Mouse (Mus musculus) naive thymus-derived CD4-positive, alpha-beta T cell, adult 5 months (primary cell): Measurements from ENCODE around the gene Gapdhs. TPM values are rescaled to one million over a fixed set of nuclear protein-coding genes. Genes with fewer than 3 reads are reported as not detected.

ENCODE experiments used
- polyA plus RNA-seq: library from polyadenylated mRNA; unstranded; fragments of 100-300 nt; shearing (Covaris generic); gene quantifications from one replicate; pipeline ENCODE4 v1.2.1, GENCODE M21; 2017

The Gapdhs gene
- 1.4 TPM for polyA plus RNA-seq

GRCm38 (mm10) chr7:30743617-30744016 lies at the start of gene Gapdhs:
Gene Gapdhs (minus strand): TSS chr7:30743681.

DNA sequence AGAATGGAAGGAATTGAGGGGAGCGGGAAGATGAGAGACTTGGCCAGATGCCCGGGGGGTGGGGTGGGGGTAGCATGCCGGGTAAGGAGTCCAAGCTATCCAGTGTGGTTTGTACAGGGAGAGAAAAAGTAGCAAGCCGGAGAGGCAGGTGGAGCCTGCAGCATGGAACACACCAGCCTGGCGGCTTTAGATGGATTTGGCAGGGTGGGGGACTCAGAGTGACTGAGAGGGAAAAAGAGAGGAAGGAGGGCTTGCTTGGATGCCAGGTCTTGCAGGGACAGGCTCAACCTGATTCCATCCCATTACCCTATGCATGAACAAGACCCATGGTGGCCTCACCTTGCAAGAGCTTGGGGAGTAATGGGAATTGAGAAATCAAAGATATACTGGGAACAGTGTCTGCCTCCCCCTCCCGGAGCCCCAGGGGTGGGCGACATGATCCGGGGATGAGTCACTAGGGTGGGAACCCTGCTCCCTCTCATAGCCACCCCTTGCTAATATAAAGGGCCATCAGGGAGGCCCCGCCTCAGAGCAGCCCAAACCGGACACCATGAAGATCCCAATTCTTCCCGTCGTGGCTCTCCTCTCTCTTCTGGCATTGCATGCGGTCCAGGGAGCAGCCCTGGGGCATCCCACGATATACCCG lies 44.0 kb upstream of the Gapdhs start, which contains the start of gene Krtdap:
Gene Krtdap (plus strand): TSS at position 520 of the 646 bp plus-strand sequence.

GRCm38 (mm10) chr7:30763456-30763855 lies 20.0 kb upstream of the Gapdhs start, which contains the start of gene Dmkn:
Gene Dmkn (plus strand): TSS chr7:30763756.

DNA sequence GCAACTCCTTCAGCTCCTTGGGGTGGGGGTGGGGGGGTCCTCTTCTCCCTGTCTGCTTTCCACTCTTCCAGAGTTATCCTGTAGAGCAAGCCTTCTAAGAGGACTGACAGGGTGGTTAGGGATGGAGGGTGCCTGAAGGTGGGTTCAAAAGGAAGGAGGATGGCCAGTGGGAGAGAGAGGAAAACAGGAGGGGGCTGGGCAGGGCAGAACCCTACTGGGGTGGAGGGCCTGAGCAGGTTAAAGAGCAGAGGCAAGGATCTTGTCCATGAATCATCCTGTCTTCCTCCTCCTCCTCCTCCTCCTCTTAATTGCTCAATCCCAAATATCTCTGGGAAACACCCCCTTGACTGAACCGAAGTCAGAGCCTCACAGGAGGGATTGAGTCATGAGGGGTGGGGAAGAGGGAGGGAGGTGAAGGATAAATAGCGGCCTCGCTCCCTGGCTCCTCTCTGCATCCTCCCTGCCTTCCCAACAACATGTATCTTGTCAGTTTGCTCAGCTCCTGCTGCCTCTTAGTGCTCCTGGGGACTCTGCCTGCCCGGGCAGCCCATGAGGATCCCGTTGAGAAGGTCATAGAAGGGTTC lies 7.7 kb upstream of the Gapdhs start, which contains the start of gene Sbsn:
Gene Sbsn (plus strand): TSS at position 386 of the 584 bp plus-strand sequence.

DNA sequence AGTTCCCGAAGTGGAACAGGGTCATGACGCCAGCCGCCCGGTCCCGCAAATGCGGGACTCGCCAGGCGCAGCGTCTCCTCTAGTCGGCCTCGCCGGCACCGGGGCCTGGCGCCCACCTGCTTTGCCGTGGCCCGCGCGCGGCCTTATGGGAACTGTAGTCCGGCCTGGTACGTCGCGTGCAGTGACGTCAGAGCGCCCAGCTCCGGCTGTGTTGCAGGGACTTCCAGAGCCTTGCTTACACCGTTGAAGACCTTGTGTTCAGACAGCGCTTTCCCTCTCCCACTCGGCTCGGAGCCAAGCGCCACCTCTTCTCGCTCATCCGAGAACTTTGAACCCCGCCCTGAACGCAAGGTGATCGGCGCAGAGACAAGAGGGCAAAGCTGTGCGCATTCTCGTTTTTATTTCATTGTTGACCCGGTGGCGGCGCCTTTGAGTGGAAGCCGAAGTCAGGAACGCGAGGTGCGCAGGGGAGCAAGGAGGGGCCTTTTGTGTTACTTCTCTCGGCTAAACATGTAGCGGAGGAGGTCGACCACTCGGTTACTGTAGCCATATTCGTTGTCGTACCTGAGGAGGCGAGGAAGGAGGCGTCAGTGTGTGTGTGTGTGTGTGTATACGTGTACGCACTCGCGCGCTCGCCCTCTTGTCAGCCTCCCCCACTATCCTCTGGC lies 14.0 kb downstream of the Gapdhs start, which contains the start of gene Tmem147:
Gene Tmem147 (minus strand): TSS at position 145 of the 668 bp plus-strand sequence.

GRCm38 (mm10) chr7:30711942-30712341 lies 31.5 kb downstream of the Gapdhs start, which contains the start of gene Atp4a:
Gene Atp4a (plus strand): TSS chr7:30712209.

DNA sequence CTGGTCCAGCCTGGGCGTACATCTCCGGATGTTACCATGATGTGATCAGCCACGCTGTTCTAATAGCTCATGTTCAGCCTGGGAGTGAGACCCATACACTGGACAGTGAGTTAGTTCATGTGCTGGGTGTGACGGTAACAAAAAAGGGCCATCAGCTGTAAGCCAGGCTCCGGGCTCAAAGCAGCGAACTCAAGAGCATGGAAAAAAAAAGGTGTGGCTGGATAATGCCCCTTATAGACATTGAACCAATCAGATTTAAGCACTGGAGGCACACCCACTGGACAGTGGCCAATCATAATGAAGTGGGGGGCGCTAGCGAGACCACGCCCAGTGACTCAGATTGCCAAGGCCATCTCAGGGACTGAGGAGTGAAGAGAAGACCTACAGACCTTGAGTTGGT lies 44.9 kb downstream of the Gapdhs start, which contains the start of gene 2200002J24Rik:
Gene 2200002J24Rik (plus strand): TSS at position 338 of the 400 bp plus-strand sequence.

Other genes with a start within 250 kb of the Gapdhs start
- 1.2 TPM for gene Arhgap33, start 208.6 kb downstream of the Gapdhs start, polyA plus RNA-seq
- gene Hspb6, start 191.5 kb downstream of the Gapdhs start, polyA plus RNA-seq = 5.3 TPM
- 4.3 TPM for gene Proser3, start 191.4 kb downstream of the Gapdhs start, polyA plus RNA-seq
- gene Lin37, start 183.8 kb downstream of the Gapdhs start, polyA plus RNA-seq = 53.4 TPM
- 85.7 TPM for gene U2af1l4, start 180.4 kb downstream of the Gapdhs start, polyA plus RNA-seq
- 68.6 TPM for gene Gm49396, start 180.3 kb downstream of the Gapdhs start, polyA plus RNA-seq
- 168 TPM for gene Psenen, start 180.1 kb downstream of the Gapdhs start, polyA plus RNA-seq
- 38.1 TPM for gene Igflr1, start 178.3 kb downstream of the Gapdhs start, polyA plus RNA-seq
- 16.1 TPM for gene Kmt2b, start 155.0 kb downstream of the Gapdhs start, polyA plus RNA-seq
- gene Zbtb32, start 144.8 kb downstream of the Gapdhs start, polyA plus RNA-seq = 1.1 TPM
- gene Upk1a, start 130.8 kb downstream of the Gapdhs start, polyA plus RNA-seq = 0.49 TPM
- gene Cox6b1, start 117.5 kb downstream of the Gapdhs start, polyA plus RNA-seq = 305 TPM
- gene Etv2, start 107.8 kb downstream of the Gapdhs start, polyA plus RNA-seq = not detected
- 214 TPM for gene Rbm42, start 93.4 kb downstream of the Gapdhs start, polyA plus RNA-seq
- gene Haus5, start 78.7 kb downstream of the Gapdhs start, polyA plus RNA-seq = 42.8 TPM
- gene Pmis2, start 72.1 kb downstream of the Gapdhs start, polyA plus RNA-seq = not detected
- not detected for gene 2200002J24Rik, start 44.8 kb downstream of the Gapdhs start, polyA plus RNA-seq
- not detected for gene Atp4a, start 31.5 kb downstream of the Gapdhs start, polyA plus RNA-seq
- gene Tmem147, start 14.1 kb downstream of the Gapdhs start, polyA plus RNA-seq = 70.8 TPM
- 1.0 TPM for gene Sbsn, start 7.8 kb upstream of the Gapdhs start, polyA plus RNA-seq
- not detected for gene Dmkn, start 20.1 kb upstream of the Gapdhs start, polyA plus RNA-seq
- not detected for gene Krtdap, start 44.2 kb upstream of the Gapdhs start, polyA plus RNA-seq
- gene Ffar2, start 80.1 kb upstream of the Gapdhs start, polyA plus RNA-seq = not detected
- not detected for gene Ffar3, start 112.5 kb upstream of the Gapdhs start, polyA plus RNA-seq
- not detected for gene Ffar1, start 117.9 kb upstream of the Gapdhs start, polyA plus RNA-seq
- gene Cd22, start 136.7 kb upstream of the Gapdhs start, polyA plus RNA-seq = not detected
- not detected for gene Mag, start 171.2 kb upstream of the Gapdhs start, polyA plus RNA-seq
- not detected for gene Hamp2, start 181.0 kb upstream of the Gapdhs start, polyA plus RNA-seq
- not detected for gene Hamp, start 200.4 kb upstream of the Gapdhs start, polyA plus RNA-seq
- 12.8 TPM for gene Usf2, start 213.1 kb upstream of the Gapdhs start, polyA plus RNA-seq
- gene Lsr, start 229.8 kb upstream of the Gapdhs start, polyA plus RNA-seq = 1.1 TPM
- gene Fam187b, start 230.1 kb upstream of the Gapdhs start, polyA plus RNA-seq = not detected